Mouse (Mus musculus): ENCODE data around the gene Tenm4. TPM values are rescaled to one million over a fixed set of nuclear protein-coding genes. Genes with fewer than 3 reads are reported as not detected.

Tenm4 gene
- polyA plus RNA-seq, 1 experiment from 2014 or later, result 5.4 TPM

DNA sequence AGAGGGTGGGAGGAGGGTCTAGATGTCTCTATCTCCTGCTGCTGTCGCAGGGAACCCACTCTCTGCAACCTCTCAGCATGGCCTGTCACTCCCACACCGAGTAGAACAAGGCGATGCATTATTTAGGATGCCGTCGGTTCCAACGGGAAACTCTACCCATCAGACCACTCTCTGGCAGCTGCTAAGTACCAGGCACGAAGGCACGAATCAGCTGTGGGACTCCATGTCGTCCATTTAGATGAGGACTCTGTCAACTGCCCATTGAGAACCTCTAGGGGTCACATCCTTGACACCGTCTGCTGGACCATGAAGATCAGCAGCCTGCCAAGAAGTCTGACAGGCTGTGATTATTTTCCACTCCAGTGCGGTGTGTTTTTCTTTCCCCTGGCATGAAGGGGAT lies 229.4 kb downstream of the Tenm4 start:
- no peaks in the 10 kb centered on the region for H3K27me3 ChIP-seq
- in situ Hi-C loops (cut with MboI; ENCODE audit: low pct_unique_long_range_greater_than_20kb), result no loop called here
- CTCF ChIA-PET, result no interaction called here
- POLR2A ChIA-PET, result no interaction called here
- no peak for TF ChIP-seq CTCF (IDR thresholded peaks at IDR 0.05)
- DNase-seq (ENCODE audit: low read depth, low spot score), result no peak
- ATAC-seq, result no peak

DNA sequence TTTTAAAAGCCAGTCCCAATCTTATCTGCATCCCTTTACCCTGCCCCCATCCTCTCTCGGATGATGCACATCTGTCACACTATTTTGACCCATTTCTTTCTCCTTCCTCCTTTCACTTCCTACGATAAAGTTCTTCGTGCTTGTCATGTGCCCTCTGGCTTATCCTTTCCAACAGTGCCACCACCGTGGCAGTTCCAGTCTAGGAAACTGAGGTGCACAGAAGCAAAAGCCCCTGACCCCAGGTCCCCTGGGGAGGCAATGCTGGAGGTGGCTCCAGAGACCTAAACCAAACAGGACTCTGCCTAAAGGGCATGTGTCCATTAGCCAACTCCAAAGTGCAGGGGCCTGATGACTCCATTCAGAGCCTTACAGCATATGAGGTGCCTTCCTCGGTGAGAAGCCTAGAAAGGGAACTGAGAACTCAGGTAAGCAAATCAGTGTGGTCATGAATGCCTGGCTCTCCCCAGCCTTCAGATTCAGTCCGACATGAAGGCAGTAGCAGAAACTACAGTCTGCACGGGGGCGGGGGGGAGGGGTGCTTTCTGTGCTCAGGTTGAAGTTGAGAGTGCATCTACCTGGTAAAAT lies 235.7 kb downstream of the Tenm4 start:
- DNase-seq (ENCODE audit: low read depth, low spot score) (no peak), ATAC-seq (no peak)
- ChIA-PET POLR2A (no interaction called here), CTCF (interaction anchor here (1.0 to 1.3 kb wide), 2 partner anchors 9 to 24 kb away, joined by 3 read pairs; no protein-coding TSS in a partner anchor)
- no peaks in the 10 kb centered on the region for H3K27me3 ChIP-seq
- no peak for TF ChIP-seq CTCF (IDR thresholded peaks at IDR 0.05)
- in situ Hi-C loops (cut with MboI; ENCODE audit: low pct_unique_long_range_greater_than_20kb), result no loop called here

DNA sequence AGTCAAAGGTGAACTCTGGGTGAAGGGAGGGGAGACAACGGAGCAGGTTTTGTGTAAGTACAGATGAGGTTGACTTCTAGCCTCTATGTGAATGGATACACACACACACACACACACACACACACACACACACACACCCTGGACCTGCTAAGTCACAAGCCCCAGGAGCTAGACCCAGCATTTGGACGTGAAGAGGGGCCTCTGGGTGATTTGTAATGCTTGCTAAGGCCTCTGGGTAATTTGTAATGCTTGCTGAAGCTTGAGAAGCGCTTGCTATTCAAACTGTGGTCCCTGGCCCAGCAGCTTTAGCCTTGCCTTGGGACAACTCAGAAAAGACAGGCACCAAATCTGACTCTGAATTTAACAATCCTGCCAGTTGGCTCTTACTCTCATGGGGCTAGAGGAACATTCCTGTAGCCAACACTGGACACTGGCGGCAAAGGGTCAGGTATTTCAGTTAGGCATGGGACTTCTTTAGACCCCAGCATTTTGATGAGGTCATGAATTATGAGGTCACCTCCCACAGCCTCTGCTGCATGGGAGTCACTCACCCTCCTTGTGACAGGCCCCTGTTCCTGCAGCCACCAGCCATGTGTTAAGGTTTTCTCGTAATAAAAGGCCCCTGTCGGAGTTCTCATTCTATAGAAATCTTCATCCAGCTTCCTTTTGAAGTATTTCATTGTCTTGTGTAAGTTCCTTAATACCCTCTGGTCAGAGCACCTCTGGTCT lies 237.3 kb downstream of the Tenm4 start:
- in situ Hi-C loops (cut with MboI; ENCODE audit: low pct_unique_long_range_greater_than_20kb), result no loop called here
- ATAC-seq (no peak), DNase-seq (ENCODE audit: low read depth, low spot score) (no peak)
- ChIA-PET POLR2A (no interaction called here), CTCF (interaction anchor here (1.3 kb wide), 2 partner anchors 12 to 22 kb away, joined by 3 to 4 read pairs; no protein-coding TSS in a partner anchor)
- H3K27me3 ChIP-seq, result no peaks in the 10 kb centered on the region
- TF ChIP-seq CTCF (IDR thresholded peaks at IDR 0.05), result no peak

DNA sequence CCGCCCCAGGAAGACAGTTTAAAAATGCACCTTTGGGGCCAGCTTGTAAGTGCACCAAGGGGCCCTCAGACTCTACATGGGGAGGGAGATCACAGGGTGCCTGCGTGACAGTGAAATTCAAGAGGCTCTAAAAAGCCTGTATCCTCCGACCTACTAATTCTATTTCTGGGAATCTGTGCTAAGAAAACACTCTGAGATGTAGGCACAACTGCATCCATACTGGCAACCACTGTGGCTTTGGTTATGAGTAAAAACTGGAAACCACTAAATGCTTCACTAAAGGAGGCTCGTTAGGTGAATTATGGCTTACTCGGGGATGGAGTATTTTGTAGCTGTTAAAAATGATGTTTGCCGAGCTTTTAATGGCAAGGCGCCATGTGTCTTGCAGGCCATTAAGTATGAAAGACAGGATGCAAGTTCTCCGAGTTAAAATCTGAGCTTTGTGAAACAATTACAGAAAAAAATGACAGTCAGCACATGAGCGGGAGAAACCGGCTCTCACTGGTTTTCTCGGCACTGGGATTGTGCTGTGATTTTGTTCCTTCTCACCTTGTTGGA lies 238.4 kb downstream of the Tenm4 start:
- POLR2A ChIA-PET, result no interaction called here
- in situ Hi-C loops (cut with MboI; ENCODE audit: low pct_unique_long_range_greater_than_20kb), result no loop called here
- TF ChIP-seq CTCF (IDR thresholded peaks at IDR 0.05), result no peak
- no peak for ATAC-seq
- no peaks in the 10 kb centered on the region for H3K27me3 ChIP-seq
- no peak for DNase-seq (ENCODE audit: low read depth, low spot score)
- CTCF ChIA-PET, result interaction anchor here (0.7 kb wide), 1 partner anchor 18 kb away, joined by 3 read pairs; no protein-coding TSS in a partner anchor

DNA sequence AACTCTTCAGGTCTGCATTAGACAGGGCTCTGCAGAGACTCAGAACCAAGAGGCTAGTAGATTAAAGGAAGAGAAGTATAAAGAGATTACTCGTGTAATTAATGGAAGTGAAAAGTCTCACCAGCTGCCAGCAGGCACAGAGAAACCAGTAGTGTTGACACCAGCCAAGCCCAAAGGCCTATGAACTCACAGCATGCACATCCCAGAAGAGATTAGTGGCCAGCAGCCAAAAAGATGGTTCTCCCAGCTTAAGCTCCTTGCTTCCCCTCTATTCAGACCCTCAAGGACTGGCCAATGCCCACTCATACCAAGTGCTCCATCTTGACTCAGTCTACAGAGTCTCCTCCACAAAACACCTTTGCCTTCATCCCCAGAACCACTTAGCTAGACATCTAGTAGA lies 242.8 kb downstream of the Tenm4 start:
- ATAC-seq (no peak), DNase-seq (ENCODE audit: low read depth, low spot score) (no peak)
- no peak for TF ChIP-seq CTCF (IDR thresholded peaks at IDR 0.05)
- POLR2A ChIA-PET, result no interaction called here
- CTCF ChIA-PET, result no interaction called here
- in situ Hi-C loops (cut with MboI; ENCODE audit: low pct_unique_long_range_greater_than_20kb), result no loop called here
- H3K27me3 ChIP-seq, result no peaks in the 10 kb centered on the region

DNA sequence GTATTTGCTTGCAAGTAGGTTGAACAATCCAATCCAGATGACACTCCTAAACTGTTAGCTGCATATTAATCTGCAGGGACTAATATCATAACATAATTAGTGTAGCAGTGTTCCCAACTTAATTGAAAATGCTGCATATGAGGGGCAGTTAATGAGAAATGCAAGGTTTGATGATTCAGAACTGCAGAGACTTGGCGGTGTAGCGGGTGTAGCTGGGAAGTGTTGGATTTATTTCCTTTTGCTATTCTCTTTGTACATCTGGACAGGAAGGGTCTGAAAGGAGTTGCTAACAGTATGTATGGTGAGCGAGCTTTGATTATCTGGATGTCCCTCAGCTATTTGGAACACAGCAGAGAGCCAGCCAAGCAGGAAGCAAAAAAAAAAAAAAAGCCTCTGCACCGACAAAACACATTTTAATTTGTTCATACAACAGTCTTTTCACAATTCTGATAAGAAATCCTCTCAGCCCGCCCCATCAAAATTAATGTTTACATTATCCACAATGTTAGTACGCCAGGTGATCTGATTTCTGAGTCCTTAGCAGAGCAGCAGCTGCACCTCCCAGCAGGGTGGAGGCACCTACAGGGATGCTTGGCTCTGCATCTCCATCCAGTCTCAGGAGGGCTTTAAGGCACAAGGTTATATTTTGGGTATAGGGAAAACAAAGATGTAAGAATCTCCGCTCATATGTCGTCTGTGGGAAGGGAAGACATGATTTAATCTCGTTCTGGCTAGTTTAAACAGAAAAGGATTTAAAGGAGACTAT lies 243.4 kb downstream of the Tenm4 start:
- DNase-seq (ENCODE audit: low read depth, low spot score) (no peak), ATAC-seq (no peak)
- ChIA-PET POLR2A (no interaction called here), CTCF (no interaction called here)
- H3K27me3 ChIP-seq, result no peaks in the 10 kb centered on the region
- TF ChIP-seq CTCF (IDR thresholded peaks at IDR 0.05), result no peak
- in situ Hi-C loops (cut with MboI; ENCODE audit: low pct_unique_long_range_greater_than_20kb), result no loop called here

DNA sequence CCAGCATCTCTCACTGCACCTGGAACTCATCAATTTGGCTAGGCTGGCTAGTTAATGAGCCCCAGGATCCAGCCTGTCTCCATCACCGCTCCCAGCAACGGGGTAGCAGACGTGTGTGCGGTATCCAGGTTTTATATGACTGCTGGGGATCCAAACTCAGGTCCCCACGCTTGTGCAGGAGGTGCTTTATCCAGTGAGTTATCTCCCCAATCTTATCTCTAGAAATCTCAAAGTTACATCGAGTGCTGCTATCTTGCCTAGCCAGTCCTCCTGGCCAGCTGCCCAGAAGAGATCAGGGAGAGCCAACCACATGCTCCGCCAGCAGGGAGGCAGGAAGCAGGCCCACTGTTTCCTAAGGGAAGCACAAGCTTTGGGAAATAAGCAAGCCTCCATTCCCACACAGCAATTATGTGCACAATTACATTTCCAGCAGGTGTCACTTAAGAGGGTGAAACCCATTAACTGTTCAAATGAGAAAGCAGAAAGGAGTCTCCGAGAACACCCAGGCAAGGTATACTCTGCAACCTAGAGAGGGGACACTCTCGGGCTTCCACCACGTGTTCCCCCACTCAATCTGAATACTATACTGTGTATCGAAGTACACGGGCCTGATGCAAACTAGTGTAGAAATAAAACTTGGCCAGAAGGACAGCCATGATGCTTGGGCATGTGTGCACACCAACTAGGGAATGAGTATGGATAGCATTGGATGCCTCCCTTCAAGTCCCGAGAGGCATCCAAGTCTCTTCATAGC lies 246.4 kb downstream of the Tenm4 start:
- ChIA-PET POLR2A (interaction anchor here (0.7 kb wide), 1 partner anchor 688 kb away, joined by 3 read pairs; no protein-coding TSS in a partner anchor), CTCF (no interaction called here)
- DNase-seq (ENCODE audit: low read depth, low spot score) (no peak), ATAC-seq (no peak)
- TF ChIP-seq CTCF (IDR thresholded peaks at IDR 0.05), result no peak
- in situ Hi-C loops (cut with MboI; ENCODE audit: low pct_unique_long_range_greater_than_20kb), result no loop called here
- no peaks in the 10 kb centered on the region for H3K27me3 ChIP-seq

DNA sequence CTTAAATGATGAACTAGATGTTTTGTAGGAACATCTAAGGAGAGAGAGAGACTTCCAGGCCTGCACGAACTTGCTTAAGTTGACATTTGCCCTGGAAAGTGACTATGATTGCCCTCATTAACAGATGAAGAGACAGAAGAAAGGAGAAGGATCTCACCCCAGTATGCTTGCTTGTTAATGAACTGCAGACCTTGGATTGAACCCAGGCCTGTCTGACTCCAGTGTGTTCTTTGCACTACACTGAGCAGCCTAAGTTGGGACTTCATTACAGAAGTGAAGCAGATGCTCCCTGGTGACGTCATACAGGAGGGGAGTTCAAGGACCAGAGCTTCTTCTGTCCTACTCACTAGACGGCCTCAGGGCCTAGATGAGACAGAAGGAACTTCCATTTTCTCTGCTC lies 247.1 kb downstream of the Tenm4 start:
- H3K27me3 ChIP-seq, result no peaks in the 10 kb centered on the region
- TF ChIP-seq CTCF (IDR thresholded peaks at IDR 0.05), result no peak
- no peak for DNase-seq (ENCODE audit: low read depth, low spot score)
- POLR2A ChIA-PET, result no interaction called here
- in situ Hi-C loops (cut with MboI; ENCODE audit: low pct_unique_long_range_greater_than_20kb), result no loop called here
- CTCF ChIA-PET, result no interaction called here
- ATAC-seq, result no peak

DNA sequence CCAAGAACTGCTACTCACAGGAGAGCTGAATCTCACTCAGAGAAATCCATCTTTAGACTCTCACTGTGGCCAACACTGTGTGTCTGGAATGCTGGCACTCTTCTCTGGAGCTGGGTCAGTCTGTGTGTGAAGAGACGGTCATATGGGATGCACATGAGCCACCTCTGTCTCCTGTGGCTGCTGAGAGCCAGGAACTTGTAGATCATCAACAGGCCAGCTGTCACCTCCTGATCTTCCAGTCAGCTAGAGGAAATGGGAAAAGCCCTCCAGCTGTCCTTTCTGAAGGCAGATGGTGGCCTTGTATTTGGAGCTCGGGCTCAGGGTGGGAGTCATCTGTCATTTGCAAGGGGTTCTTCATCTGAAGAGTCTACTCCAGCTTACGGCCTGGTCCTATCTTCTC lies 249.0 kb downstream of the Tenm4 start:
- no peak for DNase-seq (ENCODE audit: low read depth, low spot score)
- ATAC-seq, result no peak
- in situ Hi-C loops (cut with MboI; ENCODE audit: low pct_unique_long_range_greater_than_20kb), result no loop called here
- no peak for TF ChIP-seq CTCF (IDR thresholded peaks at IDR 0.05)
- ChIA-PET CTCF (interaction anchor here (1.4 kb wide), 2 partner anchors 11 to 12 kb away, joined by 4 to 5 read pairs; no protein-coding TSS in a partner anchor), POLR2A (interaction anchor here (1.1 kb wide), 1 partner anchor 18 kb away, joined by 3 read pairs; no protein-coding TSS in a partner anchor)
- no peaks in the 10 kb centered on the region for H3K27me3 ChIP-seq

Measured in Patski (cell line).